Mouse (Mus musculus) T-helper 2 cell (primary cell): ENCODE measurements around the gene Maats1.

Source experiments
- in situ Hi-C: fragments of 300-600 bp; cut with MboI, MseI; formaldehyde crosslinking; loops from one replicate; pipeline ENCODE4 v1.15.1; 2025; ENCODE audit warnings: high pct_unique_total_duplicates

Maats1 gene

GRCm38 (mm10) chr16:38370633-38371374 lies 28.9 kb upstream of the Maats1 start:
- in situ Hi-C loops = no loop called here

- in situ Hi-C loops = loop anchor here (5.0 kb wide), 1 partner anchor 57 kb away; no protein-coding TSS in a partner anchor
These were observed 28.1 kb upstream of the Maats1 start for GRCm38 (mm10) chr16:38369992-38370484.

DNA sequence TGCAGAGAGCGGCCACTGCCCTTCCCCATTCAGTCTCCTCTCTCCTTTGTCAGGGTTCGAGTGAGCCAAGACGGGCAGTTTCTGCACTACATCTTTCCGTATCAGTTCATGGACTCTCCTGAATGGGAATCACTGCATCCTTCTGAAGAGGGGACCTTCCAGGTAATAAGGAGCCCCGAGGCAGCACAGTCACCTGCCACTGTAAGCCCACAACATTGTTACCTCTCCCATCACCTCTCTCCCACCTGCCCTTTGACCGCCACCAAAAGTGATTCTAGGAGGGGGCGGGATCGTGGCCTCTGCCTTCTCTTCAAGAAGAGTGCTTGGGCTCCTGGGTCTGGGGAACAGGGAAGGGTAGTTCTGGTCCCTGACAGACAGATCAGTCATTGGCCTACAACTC lies 27.5 kb upstream of the Maats1 start:
- in situ Hi-C loops = loop anchor here (5.0 kb wide), 1 partner anchor 58 kb away; no protein-coding TSS in a partner anchor

DNA sequence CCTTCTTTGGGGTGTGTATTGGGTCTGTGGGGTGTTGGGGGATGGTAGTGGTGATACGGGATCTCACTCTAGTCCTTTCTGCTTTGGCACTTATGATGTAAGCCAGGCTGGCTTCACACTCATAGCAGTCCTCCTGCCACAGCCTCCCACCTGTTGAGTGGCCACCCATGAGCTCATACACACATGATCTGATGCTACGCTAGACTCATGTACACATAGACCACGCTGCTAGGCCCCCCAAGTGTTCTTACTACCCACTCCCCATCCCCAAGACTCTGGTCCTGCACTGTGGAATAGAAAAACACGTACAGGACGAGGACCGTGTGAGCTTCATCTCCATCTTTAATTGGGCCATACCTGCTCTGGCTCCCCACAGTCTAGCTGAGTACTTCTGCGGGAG lies 27.1 kb upstream of the Maats1 start:
- in situ Hi-C loops = loop anchor here (5.0 kb wide), 1 partner anchor 58 kb away; no protein-coding TSS in a partner anchor

DNA sequence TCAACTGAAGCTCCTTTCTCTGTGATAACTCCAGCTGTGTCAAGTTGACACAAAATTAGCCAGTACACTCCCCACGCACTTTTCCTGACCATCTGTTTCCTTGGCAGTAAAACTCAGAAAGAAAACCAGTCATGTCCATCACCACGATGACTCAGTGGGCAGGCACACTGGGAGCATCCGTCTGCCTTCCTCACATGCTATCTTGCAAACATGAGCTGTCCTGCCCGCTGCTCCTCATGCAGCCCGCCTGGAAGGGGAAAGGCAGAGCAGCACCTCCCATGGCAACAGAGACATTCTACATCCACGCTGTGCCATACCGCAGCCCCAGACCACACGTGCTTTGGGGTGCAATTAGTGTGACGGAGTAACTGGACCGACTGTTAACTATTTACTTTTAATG lies 26.4 kb upstream of the Maats1 start:
- in situ Hi-C loops = loop anchor here (5.0 kb wide), 1 partner anchor 59 kb away; no protein-coding TSS in a partner anchor

- in situ Hi-C loops = loop anchor here (5.0 kb wide), 1 partner anchor 61 kb away; no protein-coding TSS in a partner anchor
These were observed 24.3 kb upstream of the Maats1 start for GRCm38 (mm10) chr16:38366231-38366630.

- in situ Hi-C loops = loop anchor here (5.0 kb wide), 1 partner anchor 62 kb away; no protein-coding TSS in a partner anchor
These were observed 23.4 kb upstream of the Maats1 start for GRCm38 (mm10) chr16:38365390-38365789.

- in situ Hi-C loops = no loop called here
These were observed 21.7 kb upstream of the Maats1 start for GRCm38 (mm10) chr16:38363657-38364056.

- in situ Hi-C loops = no loop called here
These were observed 21.3 kb upstream of the Maats1 start for GRCm38 (mm10) chr16:38363256-38363595.

DNA sequence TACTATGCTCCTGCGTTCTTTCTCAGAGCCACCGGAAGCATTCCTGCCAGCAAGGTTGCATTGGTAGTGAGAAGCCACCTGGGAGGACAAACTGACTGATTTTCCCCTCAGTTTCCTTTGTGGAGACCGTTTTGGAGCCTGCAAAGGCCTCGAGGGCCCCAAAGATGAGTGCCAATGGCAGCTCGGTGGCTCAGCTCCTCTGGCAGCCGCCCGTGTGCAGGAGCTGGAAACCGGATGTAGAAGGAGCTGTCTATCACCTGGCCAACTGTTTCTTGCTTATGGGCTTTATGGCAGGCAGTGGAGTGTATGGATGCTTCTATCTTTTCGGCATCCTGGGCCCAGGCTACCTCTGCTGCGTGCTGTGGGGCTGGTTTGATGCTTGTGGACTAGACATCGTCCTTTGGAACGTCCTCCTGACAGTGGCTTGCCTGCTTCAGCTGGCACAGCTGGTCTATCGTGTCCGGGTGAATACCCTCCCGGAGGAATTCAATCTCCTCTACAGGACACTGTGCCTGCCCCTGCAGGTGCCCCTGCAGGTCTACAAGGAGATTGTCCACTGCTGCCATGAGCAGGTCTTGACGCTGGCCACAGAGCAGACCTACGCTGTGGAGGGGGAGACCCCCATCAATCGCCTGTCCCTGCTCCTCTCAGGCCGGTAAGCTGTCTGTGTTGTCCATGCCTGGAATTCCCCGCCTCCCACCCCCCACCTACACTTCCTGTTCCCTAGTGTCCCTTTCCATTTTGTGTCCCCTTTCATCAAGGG lies 20.7 kb upstream of the Maats1 start:
- in situ Hi-C loops = no loop called here

GRCm38 (mm10) chr16:38361933-38362332 lies 20.0 kb upstream of the Maats1 start, which contains the start of gene Popdc2:
Popdc2 (plus strand) TSS chr16:38362209.
- in situ Hi-C loops = no loop called here

DNA sequence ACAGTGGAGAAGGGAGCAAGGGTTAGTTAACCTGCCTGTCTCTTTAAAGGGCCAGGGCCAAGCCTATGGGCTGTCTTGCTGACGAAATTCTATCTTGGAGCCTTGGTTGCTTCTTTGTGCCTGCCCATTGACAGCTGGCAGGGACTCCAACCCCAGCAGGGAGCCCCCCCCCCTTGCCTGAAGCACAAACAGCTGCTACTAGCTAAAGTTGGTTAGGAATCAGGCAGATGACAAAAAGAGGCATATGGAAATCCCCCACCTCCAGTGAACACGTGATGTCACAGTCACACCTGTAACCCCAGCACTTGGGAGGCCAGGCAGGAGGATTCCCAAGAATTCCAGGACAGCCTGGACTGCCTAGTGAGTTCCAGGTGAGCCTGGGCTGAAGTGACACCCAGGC lies 18.4 kb upstream of the Maats1 start:
- in situ Hi-C loops = no loop called here

DNA sequence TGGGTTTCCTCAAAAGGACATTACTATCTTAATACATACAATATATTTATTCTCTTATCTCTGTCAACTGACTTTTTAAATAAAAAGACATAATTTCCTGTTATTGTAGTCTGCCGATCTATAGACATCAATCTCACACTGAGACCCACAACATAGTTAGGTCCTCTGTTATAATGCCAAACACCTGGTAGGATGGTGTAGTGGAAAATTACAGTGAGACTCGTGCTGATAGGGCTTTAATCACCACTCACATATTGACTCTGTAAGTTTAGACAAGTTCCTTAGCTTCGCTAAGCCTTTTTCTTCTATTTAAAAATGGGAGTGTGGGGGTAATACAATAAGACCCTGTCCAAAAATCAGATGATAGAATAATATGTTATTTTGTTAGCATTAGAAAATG lies 17.9 kb upstream of the Maats1 start:
- in situ Hi-C loops = loop anchor here (10.0 kb wide), 1 partner anchor 125 kb away; no protein-coding TSS in a partner anchor

- in situ Hi-C loops = loop anchor here (10.0 kb wide), 1 partner anchor 126 kb away; no protein-coding TSS in a partner anchor
These were observed 17.3 kb upstream of the Maats1 start for GRCm38 (mm10) chr16:38359241-38359640.

- in situ Hi-C loops = loop anchor here (10.0 kb wide), 1 partner anchor 126 kb away; no protein-coding TSS in a partner anchor
These were observed 16.4 kb upstream of the Maats1 start for GRCm38 (mm10) chr16:38358256-38358812.

- in situ Hi-C loops = loop anchor here (10.0 kb wide), 1 partner anchor 130 kb away; no protein-coding TSS in a partner anchor
These were observed 12.4 kb upstream of the Maats1 start for GRCm38 (mm10) chr16:38354185-38354913.

GRCm38 (mm10) chr16:38353642-38354041 lies 11.7 kb upstream of the Maats1 start:
- in situ Hi-C loops = loop anchor here (10.0 kb wide), 1 partner anchor 131 kb away; no protein-coding TSS in a partner anchor

- in situ Hi-C loops = loop anchor here (10.0 kb wide), 1 partner anchor 132 kb away; no protein-coding TSS in a partner anchor
These were observed 10.9 kb upstream of the Maats1 start for GRCm38 (mm10) chr16:38352851-38353250.

DNA sequence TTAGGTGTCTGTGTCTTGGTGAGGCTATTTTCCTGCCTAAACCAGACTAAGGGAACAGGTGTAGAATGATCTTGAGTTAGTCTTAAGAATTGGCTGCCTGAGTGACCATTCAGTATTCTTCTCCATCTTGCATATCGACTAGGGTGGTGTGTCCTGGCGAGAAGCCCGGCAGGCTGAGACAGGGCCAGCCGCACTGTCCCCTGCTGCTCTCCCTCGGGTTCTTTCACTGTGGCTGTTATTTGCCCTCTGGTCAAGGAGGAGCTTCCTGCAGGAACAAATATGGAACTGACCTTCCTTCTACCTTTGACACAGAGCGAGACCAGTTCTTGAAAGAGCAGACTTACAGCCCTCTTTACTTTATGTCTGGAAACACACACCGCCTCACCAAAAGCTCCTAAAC lies 10.1 kb upstream of the Maats1 start:
- in situ Hi-C loops = loop anchor here (10.0 kb wide), 1 partner anchor 133 kb away; no protein-coding TSS in a partner anchor

GRCm38 (mm10) chr16:38350939-38351338 lies 9.0 kb upstream of the Maats1 start:
- in situ Hi-C loops = loop anchor here (10.0 kb wide), 1 partner anchor 134 kb away; no protein-coding TSS in a partner anchor
